ENCODE assay signal across 21 mouse cellular contexts in the genomic region with DNA sequence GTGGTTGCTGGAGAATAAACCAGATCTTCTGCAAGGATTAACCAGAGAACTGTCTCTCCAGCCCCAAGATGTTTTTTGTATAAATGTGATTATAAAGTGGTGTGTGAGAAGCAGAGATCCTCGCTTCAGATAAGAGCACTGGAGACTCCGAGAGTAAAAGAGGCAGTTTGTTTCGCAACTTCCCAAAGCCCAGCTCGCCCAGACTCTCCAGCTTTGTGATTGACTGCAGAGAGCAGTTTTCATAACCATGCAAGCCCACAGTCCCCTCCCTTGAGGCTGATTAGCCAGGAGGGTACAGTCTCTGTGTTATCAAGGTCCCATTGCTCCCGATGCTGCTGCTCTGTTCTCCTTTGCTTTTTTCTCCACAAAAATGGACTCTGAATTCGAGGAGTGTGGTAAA. TPM values are rescaled to one million over a fixed set of nuclear protein-coding genes. Genes with fewer than 3 reads are reported as not detected.
DNase-seq lines count a peak whose midpoint lies in the region; ATAC-seq lines count a peak whose summit lies in the region.
"Had no signal": no experiment of that assay in that cellular context is flagged by ENCODE, and none has a peak within 500 bp of the region (broad histone marks: within the 10 kb centered on the region; RNA-seq: fewer than 3 reads in every experiment).

No protein-coding gene starts in this region.

- no peak for DNase-seq in embryonic facial prominence, embryonic 10.5 days (ENCODE audit: low spot score)
- DNase-seq in left cerebral cortex, postnatal 10 days (ENCODE audit: extremely low spot score in 1 of 2, low spot score in 2 of 2): no peak
- DNase-seq in cerebellum, adult 9-11 months: no peak
- DNase-seq: adrenal gland, adult 8-10 months; cerebellum, adult 9-10 months; heart, postnatal 10 days; kidney, adult 11 months; kidney, postnatal 4 days; left cerebral cortex, postnatal 4 days; right cerebral cortex, postnatal 4 days had no signal

- peaks cover 15% of the 10 kb centered on the region for H3K36me3 ChIP-seq in embryonic facial prominence, embryonic 13.5 days
- H3K36me3 ChIP-seq in embryonic facial prominence, embryonic 10.5 days (replicated peaks): peaks cover 30% of the 10 kb centered on the region
- H3K36me3 ChIP-seq in neural tube, embryonic 13.5 days: peaks cover 15% of the 10 kb centered on the region
- H3K36me3 ChIP-seq in neural tube, embryonic 15.5 days: peaks cover 13% of the 10 kb centered on the region; the same call in 1 of the 2 replicates
- peaks cover 15% of the 10 kb centered on the region for H3K36me3 ChIP-seq in liver, embryonic 12.5 days
- H3K36me3 ChIP-seq in megakaryocyte, embryonic 14.5 days (replicated peaks; ENCODE audit: low read length): peaks cover 7% of the 10 kb centered on the region

- no peaks in the 10 kb centered on the region for H3K9me3 ChIP-seq in embryonic facial prominence, embryonic 13.5 days
- no peaks in the 10 kb centered on the region for H3K9me3 ChIP-seq in embryonic facial prominence, embryonic 10.5 days
- no peaks in the 10 kb centered on the region for H3K9me3 ChIP-seq in neural tube, embryonic 13.5 days
- no peaks in the 10 kb centered on the region for H3K9me3 ChIP-seq in neural tube, embryonic 15.5 days (replicated peaks)
- no peaks in the 10 kb centered on the region for H3K9me3 ChIP-seq in liver, embryonic 12.5 days (replicated peaks)
- H3K9me3 ChIP-seq in megakaryocyte, embryonic 14.5 days: no peaks in the 10 kb centered on the region
- H3K9me3 ChIP-seq: embryonic facial prominence, embryonic 12.5 days; forebrain, embryonic 10.5 days had no signal

- H3K27me3 ChIP-seq in embryonic facial prominence, embryonic 13.5 days: no peaks in the 10 kb centered on the region
- H3K27me3 ChIP-seq in embryonic facial prominence, embryonic 10.5 days (replicated peaks; ENCODE audit: low read depth, poor library complexity, severe bottlenecking): no peaks in the 10 kb centered on the region
- H3K27me3 ChIP-seq in neural tube, embryonic 13.5 days: no peaks in the 10 kb centered on the region
- H3K27me3 ChIP-seq in neural tube, embryonic 15.5 days (replicated peaks): no peaks in the 10 kb centered on the region
- no peaks in the 10 kb centered on the region for H3K27me3 ChIP-seq in liver, embryonic 12.5 days (replicated peaks)
- peaks cover 6% of the 10 kb centered on the region for H3K27me3 ChIP-seq in megakaryocyte, embryonic 14.5 days (replicated peaks)
- H3K27me3 ChIP-seq: embryonic facial prominence, embryonic 12.5 days had no signal

- peaks cover 8% of the 10 kb centered on the region for H3K4me1 ChIP-seq in embryonic facial prominence, embryonic 13.5 days
- H3K4me1 ChIP-seq in embryonic facial prominence, embryonic 10.5 days: peaks cover 9% of the 10 kb centered on the region
- peaks cover 22% of the 10 kb centered on the region for H3K4me1 ChIP-seq in neural tube, embryonic 13.5 days (replicated peaks)
- H3K4me1 ChIP-seq in neural tube, embryonic 15.5 days: peaks cover 22% of the 10 kb centered on the region
- H3K4me1 ChIP-seq in liver, embryonic 12.5 days: peaks cover 25% of the 10 kb centered on the region
- H3K4me1 ChIP-seq in megakaryocyte, embryonic 14.5 days: peaks cover 25% of the 10 kb centered on the region

- H3K9ac ChIP-seq in embryonic facial prominence, embryonic 13.5 days: 0 out of 2 replicates have a peak overlapping the region, but pooled peaks have one; percentile 6
- 0 out of 2 replicates have a peak overlapping the region, but pooled peaks have one; percentile 8 for H3K9ac ChIP-seq in neural tube, embryonic 13.5 days
- no peak overlapping the region for H3K9ac ChIP-seq in neural tube, embryonic 15.5 days (replicated peaks)
- no peak overlapping the region for H3K9ac ChIP-seq in liver, embryonic 12.5 days
- H3K9ac ChIP-seq: embryonic facial prominence, embryonic 12.5 days; liver, embryonic 14.5 days had no signal

- intact Hi-C loops in left cerebral cortex, postnatal 10 days (cut with DNase I): no loop called here

- no peak overlapping the region for H3K4me3 ChIP-seq in embryonic facial prominence, embryonic 13.5 days
- no peak overlapping the region for H3K4me3 ChIP-seq in embryonic facial prominence, embryonic 10.5 days
- H3K4me3 ChIP-seq in neural tube, embryonic 13.5 days: no peak overlapping the region
- no peak overlapping the region for H3K4me3 ChIP-seq in neural tube, embryonic 15.5 days (replicated peaks)
- H3K4me3 ChIP-seq in liver, embryonic 12.5 days: no peak overlapping the region
- H3K4me3 ChIP-seq in megakaryocyte, embryonic 14.5 days (replicated peaks): peak overlapping the region; percentile 83
- H3K4me3 ChIP-seq: embryonic facial prominence, embryonic 12.5 days; forebrain, embryonic 10.5 days; myocyte had no signal

- H3K4me2 ChIP-seq in embryonic facial prominence, embryonic 13.5 days: no peak overlapping the region
- H3K4me2 ChIP-seq in neural tube, embryonic 13.5 days: no peak overlapping the region
- H3K4me2 ChIP-seq in neural tube, embryonic 15.5 days: no peak overlapping the region
- H3K4me2 ChIP-seq in liver, embryonic 12.5 days: no peak overlapping the region
- H3K4me2 ChIP-seq: embryonic facial prominence, embryonic 12.5 days; midbrain, embryonic 11.5 days had no signal

- 77% methylated on average over 6 of the region's 6 CpGs for WGBS in embryonic facial prominence, embryonic 13.5 days
- 88% methylated on average over 6 of the region's 6 CpGs for WGBS in embryonic facial prominence, embryonic 10.5 days
- WGBS in neural tube, embryonic 13.5 days: 88% methylated on average over 6 of the region's 6 CpGs
- WGBS in neural tube, embryonic 15.5 days: 87% methylated on average over 6 of the region's 6 CpGs
- WGBS in liver, embryonic 12.5 days (ENCODE audit: insufficient replicate concordance): 18% methylated on average over 6 of the region's 6 CpGs

- no peak overlapping the region for H3K27ac ChIP-seq in embryonic facial prominence, embryonic 13.5 days
- H3K27ac ChIP-seq in embryonic facial prominence, embryonic 10.5 days (replicated peaks): no peak overlapping the region
- no peak overlapping the region for H3K27ac ChIP-seq in neural tube, embryonic 13.5 days (replicated peaks)
- no peak overlapping the region for H3K27ac ChIP-seq in neural tube, embryonic 15.5 days (replicated peaks)
- 0 out of 2 replicates have a peak overlapping the region, but pooled peaks have one; percentile 25 for H3K27ac ChIP-seq in liver, embryonic 12.5 days
- H3K27ac ChIP-seq: embryonic facial prominence, embryonic 12.5 days; forebrain, embryonic 10.5 days; liver, embryonic 14.5 days had no signal

- no peak for ATAC-seq in embryonic facial prominence, embryonic 13.5 days (ENCODE audit: insufficient number of reproducible peaks, insufficient read depth, low FRiP score, low TSS enrichment, low read depth)
- no peak for ATAC-seq in neural tube, embryonic 13.5 days (ENCODE audit: low read depth)
- no peak for ATAC-seq in neural tube, embryonic 15.5 days (ENCODE audit: low FRiP score)
- no peak for ATAC-seq in liver, embryonic 12.5 days
- ATAC-seq: hindbrain, embryonic 16.5 days had no signal

RNA-seq across cellular contexts. Expression of a gene that starts 4.3 kb away (rescaled TPM):
- polyA plus RNA-seq in embryonic facial prominence, embryonic 13.5 days (2015; fragmentation: Nextera tagmentation; extraction: Ambion mirVana): 139 and 147 TPM in 2 replicates
- polyA plus RNA-seq in embryonic facial prominence, embryonic 10.5 days (2016; fragmentation: Nextera tagmentation; extraction: Ambion mirVana): 180 and 183 TPM in 2 replicates
- 46.9 and 56.1 TPM in 2 replicates for polyA plus RNA-seq in neural tube, embryonic 13.5 days (2015; fragmentation: Nextera tagmentation; extraction: Ambion mirVana)
- 30.3 and 48.6 TPM in 2 replicates for polyA plus RNA-seq in neural tube, embryonic 15.5 days (2015; fragmentation: Nextera tagmentation; extraction: Ambion mirVana)
- 82.0 and 86.0 TPM in 2 replicates for polyA plus RNA-seq in liver, embryonic 12.5 days (2016; fragmentation: Nextera tagmentation; extraction: Ambion mirVana)
- 3.2 and 11.7 TPM in 2 replicates for polyA plus RNA-seq in megakaryocyte, embryonic 14.5 days (2012; ENCODE audit: insufficient read depth, low replicate concordance)
- 10 to 100 TPM; 11.5 TPM for total RNA-seq in left cerebral cortex, postnatal 10 days (2021)

RNA-seq across cellular contexts. Expression of a gene that starts 24.8 kb away (rescaled TPM):
- polyA plus RNA-seq in embryonic facial prominence, embryonic 13.5 days (2015; fragmentation: Nextera tagmentation; extraction: Ambion mirVana): 8.3 and 9.8 TPM in 2 replicates
- 9.3 and 10.1 TPM in 2 replicates for polyA plus RNA-seq in embryonic facial prominence, embryonic 10.5 days (2016; fragmentation: Nextera tagmentation; extraction: Ambion mirVana)
- polyA plus RNA-seq in neural tube, embryonic 13.5 days (2015; fragmentation: Nextera tagmentation; extraction: Ambion mirVana): 20.2 and 21.1 TPM in 2 replicates
- polyA plus RNA-seq in neural tube, embryonic 15.5 days (2015; fragmentation: Nextera tagmentation; extraction: Ambion mirVana): 19.6 and 21.1 TPM in 2 replicates
- 1.1 and 1.2 TPM in 2 replicates for polyA plus RNA-seq in liver, embryonic 12.5 days (2016; fragmentation: Nextera tagmentation; extraction: Ambion mirVana)
- polyA plus RNA-seq in megakaryocyte, embryonic 14.5 days (2012; ENCODE audit: insufficient read depth, low replicate concordance): 8.2 and 25.4 TPM in 2 replicates
- 10 to 100 TPM; 14.6 to 16.5 TPM for total RNA-seq in left cerebral cortex, postnatal 10 days (2021)

RNA-seq across cellular contexts. Expression of a gene that starts 31.1 kb away (rescaled TPM):
- 0.95 and 1.2 TPM in 2 replicates for polyA plus RNA-seq in embryonic facial prominence, embryonic 13.5 days (2015; fragmentation: Nextera tagmentation; extraction: Ambion mirVana)
- polyA plus RNA-seq in embryonic facial prominence, embryonic 10.5 days (2016; fragmentation: Nextera tagmentation; extraction: Ambion mirVana): 0.04 and 0.20 TPM in 2 replicates
- polyA plus RNA-seq in neural tube, embryonic 13.5 days (2015; fragmentation: Nextera tagmentation; extraction: Ambion mirVana): 2.8 and 2.9 TPM in 2 replicates
- 4.5 and 5.7 TPM in 2 replicates for polyA plus RNA-seq in neural tube, embryonic 15.5 days (2015; fragmentation: Nextera tagmentation; extraction: Ambion mirVana)
- 0.13 and 0.23 TPM in 2 replicates for polyA plus RNA-seq in liver, embryonic 12.5 days (2016; fragmentation: Nextera tagmentation; extraction: Ambion mirVana)
- polyA plus RNA-seq in megakaryocyte, embryonic 14.5 days (2012; ENCODE audit: insufficient read depth, low replicate concordance): 3.3 TPM in 1 of 2 replicates, not detected in the other
- 10 to 100 TPM; 13.8 to 14.5 TPM for total RNA-seq in left cerebral cortex, postnatal 10 days (2021)

RNA-seq across cellular contexts. Expression of a gene that starts 34.5 kb away (rescaled TPM):
- polyA plus RNA-seq in embryonic facial prominence, embryonic 13.5 days (2015; fragmentation: Nextera tagmentation; extraction: Ambion mirVana): 0.17 TPM in 1 of 2 replicates, not detected in the other
- 0.30 TPM in 1 of 2 replicates, not detected in the other for polyA plus RNA-seq in embryonic facial prominence, embryonic 10.5 days (2016; fragmentation: Nextera tagmentation; extraction: Ambion mirVana)
- not detected in 2 replicates for polyA plus RNA-seq in neural tube, embryonic 13.5 days (2015; fragmentation: Nextera tagmentation; extraction: Ambion mirVana)
- polyA plus RNA-seq in neural tube, embryonic 15.5 days (2015; fragmentation: Nextera tagmentation; extraction: Ambion mirVana): 0.08 and 2.8 TPM in 2 replicates
- 0.32 and 0.61 TPM in 2 replicates for polyA plus RNA-seq in liver, embryonic 12.5 days (2016; fragmentation: Nextera tagmentation; extraction: Ambion mirVana)
- polyA plus RNA-seq in megakaryocyte, embryonic 14.5 days (2012; ENCODE audit: insufficient read depth, low replicate concordance): 1.2 TPM in 1 of 2 replicates, not detected in the other
- total RNA-seq in left cerebral cortex, postnatal 10 days (2021): not detected
- total RNA-seq: left cerebral cortex, postnatal 4 days had no signal
- polyA plus RNA-seq: midbrain, embryonic 11.5 days had no signal

Comparison
In these comparisons a context has a peak if more than half of its experiments do, and no peak if none do; other contexts are left out.
1. H3K9ac ChIP-seq: peak in embryonic facial prominence, embryonic 13.5 days (single experiment) and neural tube, embryonic 13.5 days (single experiment); none in neural tube, embryonic 15.5 days (single experiment) and liver, embryonic 12.5 days (single experiment).